Comparison of ENCODE assay signal across 20 mouse cellular contexts in the genomic region with DNA sequence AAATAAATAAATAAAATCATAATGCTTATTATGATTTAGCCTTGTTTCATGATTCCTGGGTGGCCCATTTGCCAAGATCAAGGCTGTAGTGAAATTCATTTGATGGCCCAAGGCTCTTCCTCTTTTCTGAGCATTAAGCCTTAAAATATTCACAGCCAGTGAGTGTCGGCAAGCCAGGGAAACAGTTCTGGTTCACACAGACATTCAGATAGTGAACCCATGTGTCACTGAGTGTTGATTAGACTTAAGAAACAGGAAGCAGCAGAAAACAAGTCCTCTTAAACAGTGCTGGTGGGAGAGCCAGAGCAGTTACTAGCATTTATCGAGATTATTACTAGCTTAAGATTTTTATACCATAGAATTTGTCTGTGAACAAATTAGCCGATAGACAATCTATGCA.
DNase-seq lines count a peak whose midpoint lies in the region; ATAC-seq and TF ChIP-seq lines count a peak whose summit lies in the region.
"Had no signal": no experiment of that assay in that cellular context is flagged by ENCODE, and none has a peak within 500 bp of the region (broad histone marks: within the 10 kb centered on the region; RNA-seq: fewer than 3 reads in every experiment).

No protein-coding gene starts in this region.

- no peak for TF ChIP-seq CTCF in liver, postnatal 0 days (IDR thresholded peaks at IDR 0.05; ENCODE audit: low read depth)
- TF ChIP-seq CTCF in MEL (IDR thresholded peaks at IDR 0.05 in 2 of 3, conservative IDR thresholded peaks at IDR 0.05 in 1 of 3; ENCODE audit: control insufficient read depth in 1 of 3, insufficient read depth in 1 of 3, low read depth in 2 of 3, low read length in 3 of 3, poor library complexity in 1 of 3, severe bottlenecking in 1 of 3), result no peak
- no peak for TF ChIP-seq CTCF in midbrain, postnatal 0 days (IDR thresholded peaks at IDR 0.05)

- no peak; the same call in none of the 2 replicates for TF ChIP-seq RAD21 in MEL (IDR thresholded peaks at IDR 0.05; ENCODE audit: low read depth, low read length)

- intact Hi-C loops in left cerebral cortex, postnatal 10 days (cut with DNase I), result no loop called here

- H3K9ac ChIP-seq in liver, postnatal 0 days (replicated peaks), result no peak overlapping the region
- no peak overlapping the region for H3K9ac ChIP-seq in liver, embryonic 11.5 days (ENCODE audit: low read depth, low read length)
- no peak overlapping the region for H3K9ac ChIP-seq in MEL (ENCODE audit: control insufficient read depth, low read depth, low read length, poor library complexity, severe bottlenecking)
- H3K9ac ChIP-seq in midbrain, postnatal 0 days (replicated peaks; ENCODE audit: low read length, poor library complexity, severe bottlenecking), result no peak overlapping the region
- H3K9ac ChIP-seq: embryonic facial prominence, embryonic 12.5 days; forebrain, embryonic 15.5 days; heart, embryonic 15.5 days; hindbrain, embryonic 15.5 days had no signal

- TF ChIP-seq EP300 in liver, postnatal 0 days (IDR thresholded peaks at IDR 0.05; ENCODE audit: low read depth), result no peak
- TF ChIP-seq EP300 in MEL (IDR thresholded peaks at IDR 0.05; ENCODE audit: low read depth in 1 of 2, low read length in 2 of 2), result peak; percentile 84 to 92

- H3K9me3 ChIP-seq in liver, postnatal 0 days (ENCODE audit: low read length), result no peaks in the 10 kb centered on the region
- no peaks in the 10 kb centered on the region for H3K9me3 ChIP-seq in liver, embryonic 11.5 days (ENCODE audit: control insufficient read depth, low read length)
- no peaks in the 10 kb centered on the region for H3K9me3 ChIP-seq in MEL (replicated peaks; ENCODE audit: insufficient read depth, low read length)
- H3K9me3 ChIP-seq in midbrain, postnatal 0 days (ENCODE audit: low read length), result no peaks in the 10 kb centered on the region
- H3K9me3 ChIP-seq: embryonic facial prominence, embryonic 12.5 days; forebrain, embryonic 15.5 days; heart, embryonic 15.5 days; hindbrain, embryonic 15.5 days had no signal

- H3K27ac ChIP-seq in liver, postnatal 0 days (ENCODE audit: low read depth), result peak overlapping the region; percentile 85; the same call in 1 of the 2 replicates
- no peak overlapping the region for H3K27ac ChIP-seq in liver, embryonic 11.5 days (ENCODE audit: low read depth, low read length)
- H3K27ac ChIP-seq in MEL (ENCODE audit: control insufficient read depth, low read depth, low read length), result no peak overlapping the region
- H3K27ac ChIP-seq in midbrain, postnatal 0 days (ENCODE audit: low read depth, low read length), result no peak overlapping the region
- H3K27ac ChIP-seq: embryonic facial prominence, embryonic 12.5 days; forebrain, embryonic 15.5 days; heart, adult 2 months; heart, embryonic 15.5 days; hindbrain, embryonic 15.5 days had no signal

- no peaks in the 10 kb centered on the region for H3K79me2 ChIP-seq in MEL (ENCODE audit: control insufficient read depth, insufficient read depth, low read length, poor library complexity)

- no peak for ATAC-seq in liver, postnatal 0 days
- no peak for ATAC-seq in liver, embryonic 11.5 days (replicated peaks; ENCODE audit: low FRiP score)
- ATAC-seq in hematopoietic stem cell, adult 5-6 weeks (replicated peaks in 1 of 2; ENCODE audit: insufficient read depth in 1 of 2, low FRiP score in 2 of 2, low TSS enrichment in 1 of 2, low read depth in 1 of 2, poor library complexity in 2 of 2, severe bottlenecking in 2 of 2), result peak; percentile 78 to 86
- ATAC-seq in monocyte, adult 5-6 weeks (replicated peaks; ENCODE audit: insufficient number of reproducible peaks, low FRiP score, low TSS enrichment, poor library complexity, severe bottlenecking), result 0 out of 2 replicates have a peak, but pooled peaks have one; percentile 47
- ATAC-seq in midbrain, postnatal 0 days (ENCODE audit: low FRiP score), result no peak
- ATAC-seq: forebrain, embryonic 15.5 days had no signal

- 45% methylated on average over 3 of the region's 3 CpGs for WGBS in liver, postnatal 0 days (ENCODE audit: insufficient replicate concordance)
- WGBS in liver, embryonic 11.5 days, result 55% methylated on average over 3 of the region's 3 CpGs
- 78% methylated on average over 3 of the region's 3 CpGs for WGBS in midbrain, postnatal 0 days

- no peaks in the 10 kb centered on the region for H3K27me3 ChIP-seq in liver, postnatal 0 days (ENCODE audit: insufficient read depth, low read length)
- no peaks in the 10 kb centered on the region for H3K27me3 ChIP-seq in liver, embryonic 11.5 days (replicated peaks; ENCODE audit: control insufficient read depth, insufficient read depth, low read length)
- no peaks in the 10 kb centered on the region for H3K27me3 ChIP-seq in MEL (ENCODE audit: control insufficient read depth in 1 of 2, insufficient read depth in 2 of 2, low read length in 2 of 2)
- H3K27me3 ChIP-seq in midbrain, postnatal 0 days (ENCODE audit: insufficient read depth, low read length), result no peaks in the 10 kb centered on the region
- H3K27me3 ChIP-seq: embryonic facial prominence, embryonic 12.5 days; forebrain, embryonic 15.5 days; heart, embryonic 15.5 days; hindbrain, embryonic 15.5 days had no signal

- no peak overlapping the region for H3K4me2 ChIP-seq in liver, postnatal 0 days (ENCODE audit: low read depth, low read length)
- no peak overlapping the region for H3K4me2 ChIP-seq in liver, embryonic 11.5 days
- H3K4me2 ChIP-seq in midbrain, postnatal 0 days (ENCODE audit: low read depth, low read length, poor library complexity, severe bottlenecking), result no peak overlapping the region
- H3K4me2 ChIP-seq: embryonic facial prominence, embryonic 12.5 days; forebrain, embryonic 15.5 days; heart, embryonic 11.5 days; heart, embryonic 15.5 days; hindbrain, embryonic 15.5 days had no signal

- no peak for TF ChIP-seq POLR2A in MEL (IDR thresholded peaks at IDR 0.05; ENCODE audit: control insufficient read depth in 1 of 2, insufficient read depth in 1 of 2, low read depth in 1 of 2, low read length in 2 of 2, poor library complexity in 1 of 2)

- H3K4me3 ChIP-seq in liver, postnatal 0 days (ENCODE audit: low read depth, low read length), result no peak overlapping the region
- H3K4me3 ChIP-seq in liver, embryonic 11.5 days (ENCODE audit: low read depth, low read length), result no peak overlapping the region
- no peak overlapping the region for H3K4me3 ChIP-seq in MEL (ENCODE audit: control insufficient read depth in 1 of 2, insufficient read depth in 1 of 2, low read depth in 2 of 2, low read length in 2 of 2)
- no peak overlapping the region for H3K4me3 ChIP-seq in midbrain, postnatal 0 days (ENCODE audit: low read depth, low read length)
- H3K4me3 ChIP-seq: embryonic facial prominence, embryonic 12.5 days; forebrain, embryonic 15.5 days; heart, adult 2 months; heart, embryonic 15.5 days; hindbrain, embryonic 15.5 days had no signal

- no peak for DNase-seq in liver, postnatal 0 days
- no peak for DNase-seq in liver, embryonic 11.5 days (ENCODE audit: low spot score)
- DNase-seq in MEL (ENCODE audit: low read depth, low spot score), result peak; percentile 95
- no peak for DNase-seq in layer of hippocampus, adult 8-10 months (ENCODE audit: low spot score in 2 of 2)
- DNase-seq in left cerebral cortex, postnatal 10 days (ENCODE audit: extremely low spot score in 1 of 2, low spot score in 2 of 2), result no peak
- DNase-seq in midbrain, postnatal 0 days (ENCODE audit: low spot score), result no peak
- DNase-seq: adrenal gland, adult 8-10 months; adrenal gland, postnatal 36 days; cerebellum, adult 8-10 months; cerebellum, postnatal 14 days; gastrocnemius, postnatal 36 days; heart, adult 2 months; heart, postnatal 14 days had no signal

- no peaks in the 10 kb centered on the region for H3K36me3 ChIP-seq in liver, postnatal 0 days (replicated peaks; ENCODE audit: insufficient read depth, low read length)
- no peaks in the 10 kb centered on the region for H3K36me3 ChIP-seq in liver, embryonic 11.5 days (ENCODE audit: control insufficient read depth, insufficient read depth, low read length)
- H3K36me3 ChIP-seq in MEL (ENCODE audit: control insufficient read depth in 1 of 2, insufficient read depth in 2 of 2, low read length in 2 of 2), result peaks cover 0 to 19% of the 10 kb centered on the region in 2 experiments; a peak in 2 of 4 replicates
- no peaks in the 10 kb centered on the region for H3K36me3 ChIP-seq in midbrain, postnatal 0 days (ENCODE audit: insufficient read depth, low read length)
- H3K36me3 ChIP-seq: embryonic facial prominence, embryonic 12.5 days; forebrain, embryonic 15.5 days; heart, embryonic 15.5 days; hindbrain, embryonic 15.5 days had no signal

- peaks cover 8% of the 10 kb centered on the region; the same call in 1 of the 2 replicates for H3K4me1 ChIP-seq in liver, postnatal 0 days (ENCODE audit: insufficient read depth)
- no peaks in the 10 kb centered on the region for H3K4me1 ChIP-seq in liver, embryonic 11.5 days (replicated peaks; ENCODE audit: control insufficient read depth, insufficient read depth, low read length)
- H3K4me1 ChIP-seq in MEL (ENCODE audit: control insufficient read depth in 1 of 2, insufficient read depth in 2 of 2, low read length in 2 of 2), result peaks cover 14 to 16% of the 10 kb centered on the region in 2 experiments
- no peaks in the 10 kb centered on the region for H3K4me1 ChIP-seq in midbrain, postnatal 0 days (ENCODE audit: insufficient read depth, low read length)
- H3K4me1 ChIP-seq: embryonic facial prominence, embryonic 12.5 days; forebrain, embryonic 15.5 days; heart, embryonic 15.5 days; hindbrain, embryonic 15.5 days had no signal

TF ChIP-seq in MEL, 35 proteins besides CTCF, POLR2A, EP300 and RAD21 (continues in another document):
- TF ChIP-seq NRF1 (IDR thresholded peaks at IDR 0.05; ENCODE audit: insufficient read depth, low read depth, low read length, poor library complexity, severe bottlenecking), result no peak
- no peak for TF ChIP-seq USF2 (IDR thresholded peaks at IDR 0.05; ENCODE audit: borderline replicate concordance in 1 of 2, insufficient read depth in 1 of 2, low read depth in 1 of 2, low read length in 2 of 2)
- TF ChIP-seq ZNF384 (IDR thresholded peaks at IDR 0.05; ENCODE audit: low read depth, low read length), result 0 out of 2 replicates have a peak, but pooled peaks have one; percentile 47
- no peak for TF ChIP-seq POLR2AphosphoS5 (IDR thresholded peaks at IDR 0.05; ENCODE audit: borderline replicate concordance, low read depth, low read length)
- peak; percentile 93 for TF ChIP-seq SIN3A (IDR thresholded peaks at IDR 0.05; ENCODE audit: low read length)
- TF ChIP-seq MYC (IDR thresholded peaks at IDR 0.05; ENCODE audit: low read depth, low read length), result peak; percentile 88
- TF ChIP-seq GABPA (IDR thresholded peaks at IDR 0.05; ENCODE audit: low read depth, low read length), result no peak
- TF ChIP-seq MAFK (IDR thresholded peaks at IDR 0.05; ENCODE audit: borderline replicate concordance, low read depth, low read length), result peak; percentile 30; the same call in 1 of the 2 replicates
- 0 out of 2 replicates have a peak, but pooled peaks have one; percentile 50 for TF ChIP-seq TBP (IDR thresholded peaks at IDR 0.05; ENCODE audit: low read depth, low read length)
- no peak for TF ChIP-seq UBTF (IDR thresholded peaks at IDR 0.05; ENCODE audit: borderline replicate concordance, insufficient read depth, low read depth, low read length)
- TF ChIP-seq ETS1 (IDR thresholded peaks at IDR 0.05; ENCODE audit: low read depth, low read length), result peak; percentile 96

Comparison
In these comparisons a context has a peak if more than half of its experiments do, and no peak if none do; other contexts are left out.
1. ATAC-seq: peak in hematopoietic stem cell, adult 5-6 weeks (2 of 2) and monocyte, adult 5-6 weeks (single experiment); none in liver, postnatal 0 days (single experiment), liver, embryonic 11.5 days (single experiment) and midbrain, postnatal 0 days (single experiment).